Mouse (Mus musculus): Measurements from ENCODE around the gene Olfr452.

Gene Olfr452

GRCm38 (mm10) chr6:42784793-42785192 is at the start of gene Olfr452:
TSS of gene Olfr452 (plus strand) at chr6:42785093.
- no peak for DNase-seq (ENCODE audit: low spot score in 2 of 2)

DNA sequence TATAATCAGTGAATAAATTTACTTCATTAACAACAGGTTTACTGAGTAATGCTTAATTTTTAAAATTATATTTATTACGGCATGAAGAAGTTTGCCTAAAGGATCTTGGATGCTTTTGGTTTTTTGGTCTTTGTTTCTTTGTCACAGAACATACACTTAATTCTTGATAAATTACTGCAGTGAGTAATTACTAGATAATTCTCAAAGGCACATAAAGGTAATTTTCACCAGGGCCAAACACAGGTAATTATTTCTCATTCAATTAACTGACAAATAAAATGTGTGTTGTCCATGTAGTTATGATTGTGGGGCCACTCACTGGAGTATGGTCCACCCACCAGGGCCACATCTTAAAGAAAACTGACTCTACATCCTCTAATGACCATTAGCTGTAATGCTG is 45.8 kb upstream of the Olfr452 start, which contains the start of gene Olfr453:
Gene Olfr453, plus strand, starts transcription at position 301 of the 400 bp plus-strand sequence.
- no peak for DNase-seq (ENCODE audit: low spot score in 2 of 2)

DNA sequence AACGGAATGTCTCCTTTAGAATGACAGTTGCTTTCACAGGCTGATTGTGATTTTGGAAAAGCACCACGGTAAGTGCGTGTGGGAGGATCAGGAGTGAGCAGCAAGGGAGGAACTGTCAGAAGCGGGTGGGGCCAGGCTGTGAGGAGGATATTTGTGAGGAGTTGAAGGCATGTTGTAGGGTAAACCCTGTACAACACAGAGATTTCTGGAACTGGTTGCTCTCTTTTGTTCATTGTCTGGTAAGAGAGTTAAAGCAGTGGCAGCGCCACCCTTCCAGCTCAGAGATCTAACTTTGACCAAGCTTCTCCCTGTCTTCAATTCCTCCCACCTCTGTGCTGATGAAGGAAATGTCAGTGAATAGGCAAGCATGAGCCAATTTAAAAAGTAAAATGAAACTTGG is 42.6 kb upstream of the Olfr452 start:
- no peak for DNase-seq (ENCODE audit: low spot score in 2 of 2)

DNA sequence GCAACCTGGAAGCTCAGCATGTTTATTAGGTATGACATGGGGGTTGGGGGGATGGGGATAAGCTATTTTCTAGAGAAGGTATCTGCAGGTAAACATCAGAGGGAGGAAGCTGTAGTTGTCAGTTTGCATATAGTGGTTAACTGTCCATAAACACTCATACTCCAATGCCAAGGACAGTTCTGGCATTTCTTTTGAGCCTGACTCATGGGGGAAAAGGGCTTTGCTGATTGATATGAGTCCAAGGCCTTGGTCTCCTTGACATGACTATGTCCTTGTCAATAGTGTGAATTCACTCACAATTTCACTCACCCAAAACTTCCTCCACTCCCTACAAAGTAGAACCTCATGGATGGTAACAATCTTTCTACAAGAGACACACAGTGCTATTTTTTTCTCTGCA is 37.0 kb upstream of the Olfr452 start:
- no peak for DNase-seq (ENCODE audit: low spot score in 2 of 2)

DNA sequence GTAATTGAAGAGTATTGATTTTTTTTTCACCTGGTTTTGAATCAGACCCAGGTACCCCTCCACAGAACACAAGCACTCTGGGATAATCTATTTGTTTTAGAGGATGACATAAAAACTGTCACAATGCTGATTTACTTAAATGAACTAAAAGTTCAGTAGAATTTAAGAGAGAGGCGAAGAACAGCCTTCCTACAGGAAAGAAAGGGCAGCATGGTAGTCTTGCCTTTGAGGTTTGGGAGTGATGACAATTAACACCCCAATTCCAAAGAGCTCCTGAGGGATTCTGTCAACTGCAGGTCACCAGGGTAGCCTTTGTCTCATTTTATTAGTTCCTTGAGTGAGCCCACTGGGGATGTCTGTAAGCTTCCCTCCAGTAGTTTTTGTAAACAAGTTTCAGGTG is 28.8 kb upstream of the Olfr452 start, which contains the start of gene Olfr38:
Gene Olfr38, plus strand, starts transcription at position 301 of the 400 bp plus-strand sequence.
- no peak for DNase-seq (ENCODE audit: low spot score in 2 of 2)

DNA sequence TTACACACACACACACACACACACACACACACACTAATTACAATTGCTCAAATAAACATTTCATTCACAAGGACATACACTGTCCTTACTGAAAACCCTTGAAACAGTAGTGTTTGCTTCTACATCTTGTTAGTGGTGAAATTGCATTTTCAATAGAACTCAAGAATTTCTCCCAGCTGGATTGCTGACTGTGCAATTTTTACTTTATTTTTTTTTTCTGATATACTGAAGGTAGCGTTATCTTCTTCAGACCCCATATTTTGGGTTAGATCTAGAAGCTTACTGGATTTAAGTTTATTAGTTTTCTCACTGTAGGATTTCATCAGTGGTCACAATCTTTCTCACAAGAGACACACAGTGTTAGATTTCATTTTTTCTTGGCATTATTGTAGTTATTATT is 7.8 kb upstream of the Olfr452 start:
- DNase-seq (ENCODE audit: low spot score in 2 of 2) = no peak

DNA sequence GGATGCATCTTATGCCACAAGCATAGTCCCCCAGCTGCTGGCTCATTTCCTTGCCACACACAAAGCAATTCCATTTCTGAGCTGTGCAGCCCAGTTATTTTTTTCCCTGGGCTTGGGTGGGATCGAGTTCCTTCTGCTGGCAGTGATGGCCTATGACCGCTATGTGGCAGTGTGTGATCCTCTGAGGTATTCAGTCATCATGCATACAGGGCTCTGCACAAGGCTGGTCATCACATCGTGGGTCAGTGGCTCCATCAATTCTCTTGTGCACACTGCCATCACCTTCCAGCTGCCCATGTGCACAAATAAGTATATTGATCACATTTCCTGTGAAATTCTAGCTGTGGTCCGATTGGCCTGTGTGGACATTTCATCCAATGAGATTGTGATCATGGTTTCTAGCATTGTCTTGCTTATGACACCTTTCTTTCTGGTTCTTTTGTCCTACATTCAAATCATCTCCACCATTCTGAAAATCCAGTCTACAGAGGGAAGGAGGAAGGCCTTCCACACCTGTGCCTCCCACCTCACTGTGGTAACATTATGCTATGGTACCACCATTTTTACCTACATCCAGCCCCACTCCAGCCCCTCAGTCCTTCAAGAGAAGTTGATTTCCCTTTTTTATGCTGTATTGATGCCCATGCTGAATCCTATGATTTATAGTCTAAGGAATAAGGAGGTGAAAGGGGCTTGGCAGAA is 5.5 kb downstream of the Olfr452 start:
- no peak for DNase-seq (ENCODE audit: low spot score in 2 of 2)

DNA sequence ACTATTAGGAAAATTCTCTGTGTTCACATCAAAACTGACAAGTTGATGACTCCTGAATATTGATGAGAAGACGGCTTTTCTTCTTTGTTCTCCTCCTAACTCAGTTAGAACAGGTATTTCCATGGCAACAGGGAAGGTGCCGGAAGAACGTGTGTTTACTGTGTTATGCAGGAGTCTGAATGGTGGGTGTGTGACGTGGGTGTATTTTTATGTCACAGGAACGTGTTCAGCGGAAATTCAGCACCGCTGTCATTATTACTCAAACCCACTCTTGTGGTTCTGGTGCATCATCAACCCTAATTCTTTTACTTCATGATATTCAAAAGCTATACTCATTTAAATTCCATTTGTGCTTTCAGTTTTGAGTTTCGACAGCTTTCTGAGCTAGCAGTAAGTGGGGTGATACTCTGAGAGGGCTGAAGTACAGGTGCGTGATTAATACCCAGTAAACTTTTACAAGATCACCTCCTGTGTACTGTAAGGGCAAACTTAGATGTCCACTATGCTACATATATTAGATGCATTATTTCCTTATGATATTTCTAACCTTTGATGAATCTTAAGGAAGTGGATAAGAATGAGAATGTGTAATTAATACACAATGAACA is 6.2 kb downstream of the Olfr452 start:
- no peak for DNase-seq (ENCODE audit: low spot score in 2 of 2)

- no peak for DNase-seq (ENCODE audit: low spot score in 2 of 2)
Measured at GRCm38 (mm10) chr6:42794982-42795381, 10.1 kb downstream of the Olfr452 start.

- DNase-seq (ENCODE audit: low spot score in 2 of 2) = no peak
Measured at GRCm38 (mm10) chr6:42811639-42812038, 26.7 kb downstream of the Olfr452 start, which contains the start of gene Olfr450. TSS of gene Olfr450 (plus strand) at chr6:42811939.

GRCm38 (mm10) chr6:42834084-42834483 is 49.2 kb downstream of the Olfr452 start, which contains the start of gene Olfr449:
TSS of gene Olfr449 (plus strand) at chr6:42834384.
- no peak for DNase-seq (ENCODE audit: low spot score in 2 of 2)
